Mouse (Mus musculus) gastrocnemius, adult 2 months (tissue): ENCODE data around the gene Pde6h. TPM values are rescaled to one million over a fixed set of nuclear protein-coding genes. Genes with fewer than 3 reads are reported as not detected.

Source experiments
- DNase-seq: peaks from one replicate; pipeline ENCODE4 v3.0.0; 2022
- H3K27ac ChIP-seq: fragments of 200-600 bp; 2 replicates; pipeline ENCODE4 v1.8.1; 2022; ENCODE audit warnings: mild to moderate bottlenecking
- H3K4me3 ChIP-seq: fragments of 200-600 bp; 2 replicates; pipeline ENCODE4 v1.8.1; 2022; ENCODE audit warnings: mild to moderate bottlenecking, moderate library complexity
- CTCF ChIP-seq: fragments of 200-600 bp; IDR thresholded peaks from 2 replicates; pipeline ENCODE4 v1.8.1; 2022; ENCODE audit warnings: antibody characterized with exemption, mild to moderate bottlenecking, moderate library complexity
- intact Hi-C: fragments of 180-260 bp; cut with DNase I; formaldehyde crosslinking; loops from one replicate; pipeline ENCODE4 v1.15.1; 2025
- total RNA-seq, 2 experiments: library from RNA; stranded (reverse); gene quantifications; 2 replicates each; pipeline ENCODE4 v1.2.3; 2021

Gene Pde6h
- total RNA-seq, 2 experiments from 2014 or later: not detected

GRCm38 (mm10) chr6:137001267-137002168, 77.9 kb downstream of the Pde6h start:
- intact Hi-C loops: no loop called here
- no peak for TF ChIP-seq CTCF
- no peak overlapping the region for H3K4me3 ChIP-seq
- DNase-seq: no peak
- no peak overlapping the region for H3K27ac ChIP-seq

GRCm38 (mm10) chr6:137002169-137002514, 78.5 kb downstream of the Pde6h start:
- intact Hi-C loops: no loop called here
- DNase-seq: no peak
- H3K27ac ChIP-seq: no peak overlapping the region
- no peak for TF ChIP-seq CTCF
- H3K4me3 ChIP-seq: no peak overlapping the region

GRCm38 (mm10) chr6:137004359-137004758, 80.7 kb downstream of the Pde6h start:
- TF ChIP-seq CTCF: no peak
- DNase-seq: no peak
- Histone ChIP-seq H3K27ac (no peak overlapping the region), H3K4me3 (no peak overlapping the region)
- intact Hi-C loops: no loop called here

GRCm38 (mm10) chr6:137011187-137011586, 87.6 kb downstream of the Pde6h start:
- Histone ChIP-seq H3K4me3 (no peak overlapping the region), H3K27ac (no peak overlapping the region)
- DNase-seq: no peak
- no peak for TF ChIP-seq CTCF
- intact Hi-C loops: no loop called here

- H3K27ac ChIP-seq: no peak overlapping the region
- DNase-seq: no peak
- intact Hi-C loops: no loop called here
- no peak for TF ChIP-seq CTCF
- H3K4me3 ChIP-seq: peak overlapping the region; percentile 33
These were observed 90.7 kb downstream of the Pde6h start for GRCm38 (mm10) chr6:137014346-137014745.

- DNase-seq: no peak
- intact Hi-C loops: no loop called here
- Histone ChIP-seq H3K4me3 (no peak overlapping the region), H3K27ac (no peak overlapping the region)
- no peak for TF ChIP-seq CTCF
These were observed 93.8 kb downstream of the Pde6h start for GRCm38 (mm10) chr6:137017216-137017973.

Other genes starting within 250 kb of the Pde6h start
- gene Gucy2c, start 142.1 kb upstream of the Pde6h start, total RNA-seq: not detected
- gene Hist4h4, start 119.4 kb upstream of the Pde6h start, total RNA-seq: 1 to 10 TPM; 4.2 to 4.5 TPM
- 10 to 100 TPM; 12.4 to 13.8 TPM for gene H2afj, start 115.6 kb upstream of the Pde6h start, total RNA-seq
- under 1 TPM in 1 of 2 experiments, not detected in 1; 0.28 TPM for gene BC049715, start 96.2 kb upstream of the Pde6h start, total RNA-seq
- gene Wbp11, start 95.6 kb upstream of the Pde6h start, total RNA-seq: 10 to 100 TPM; 48.4 to 54.7 TPM
- not detected for gene Smco3, start 88.4 kb upstream of the Pde6h start, total RNA-seq
- gene Art4, start 66.1 kb upstream of the Pde6h start, total RNA-seq: under 1 TPM; 0.10 to 0.11 TPM
- 100 to 1,000 TPM in 1 of 2 experiments, 10 to 100 TPM in 1; 52.8 to 161 TPM for gene Mgp, start 48.0 kb upstream of the Pde6h start, total RNA-seq
- under 1 TPM in 1 of 2 experiments, not detected in 1; 0.20 TPM for gene Erp27, start 1.7 kb upstream of the Pde6h start, total RNA-seq
- 10 to 100 TPM in 1 of 2 experiments, 1 to 10 TPM in 1; 4.9 to 10.2 TPM for gene Arhgdib, start 18.1 kb downstream of the Pde6h start, total RNA-seq
- 1 to 10 TPM; 1.4 to 1.7 TPM for gene Rerg, start 246.7 kb downstream of the Pde6h start, total RNA-seq